Mouse (Mus musculus) liver, embryonic 14.5 days (tissue): ENCODE measurements around the gene Tomm20. TPM values are rescaled to one million over a fixed set of nuclear protein-coding genes. Genes with fewer than 3 reads are reported as not detected.

Source experiments
- ATAC-seq: fragments of 200-750 bp; cut with Nextera tagmentation; 2 replicates; pipeline ENCODE4 v1.8.0; 2017; ENCODE audit warnings: moderate number of reproducible peaks, mild to moderate bottlenecking, moderate library complexity; ENCODE audit not compliant: insufficient read depth
- DNase-seq, 3 experiments: peaks; one replicate each; pipeline ENCODE4 v3.0.0-alpha.2; 2012 to 2013; ENCODE audit warnings: low read depth in 3 of 3, low spot score in 3 of 3
- H3K27ac ChIP-seq: fragments of 300-500 bp; sonication (generic); 2 replicates; pipeline ENCODE4 v1.5.1; 2014; ENCODE audit warnings: moderate library complexity, mild to moderate bottlenecking, control low read depth, inconsistent platforms
- H3K27me3 ChIP-seq: fragments of 300-500 bp; sonication (generic); 2 replicates; pipeline ENCODE4 v1.6.1; 2014; ENCODE audit warnings: mild to moderate bottlenecking, low read length, moderate library complexity; ENCODE audit not compliant: control insufficient read depth, insufficient read depth
- H3K36me3 ChIP-seq: fragments of 300-500 bp; sonication (generic); replicated peaks from 2 replicates; pipeline ENCODE4 v1.6.1; 2014; ENCODE audit warnings: low read depth; ENCODE audit not compliant: control insufficient read depth, insufficient read depth
- H3K4me1 ChIP-seq, 2 experiments: fragments of 200-500 bp in 1 of 2; fragments of 300-500 bp in 1 of 2; sonication (generic) in 1 of 2; replicated peaks; 2 replicates each; pipeline ENCODE4 v1.6.1; 2012 to 2014; ENCODE audit warnings: antibody characterized with exemption in 1 of 2, inconsistent platforms in 1 of 2, low read length in 1 of 2; ENCODE audit not compliant: control insufficient read depth in 2 of 2, insufficient read depth in 2 of 2
- H3K4me2 ChIP-seq: fragments of 300-500 bp; sonication (generic); 2 replicates; pipeline ENCODE4 v1.6.1; 2014; ENCODE audit warnings: low read depth, mild to moderate bottlenecking, control low read depth, moderate library complexity
- H3K4me3 ChIP-seq, 2 experiments: fragments of 200-500 bp in 1 of 2; fragments of 300-500 bp in 1 of 2; sonication (generic) in 1 of 2; 2 replicates each; pipeline ENCODE4 v1.5.1; 2012 to 2014; ENCODE audit warnings: low read depth in 2 of 2, low read length in 2 of 2, mild to moderate bottlenecking in 2 of 2, control low read depth in 1 of 2, inconsistent platforms in 1 of 2, moderate library complexity in 1 of 2; ENCODE audit not compliant: insufficient read depth in 1 of 2
- H3K9ac ChIP-seq: fragments of 300-500 bp; sonication (generic); replicated peaks from 2 replicates; pipeline ENCODE4 v1.6.1; 2014; ENCODE audit warnings: mild to moderate bottlenecking, control low read depth, moderate library complexity
- H3K9me3 ChIP-seq: fragments of 300-500 bp; sonication (generic); 2 replicates; pipeline ENCODE4 v1.6.1; 2016; ENCODE audit warnings: low read length, mixed read lengths; ENCODE audit not compliant: control insufficient read depth
- CTCF ChIP-seq: IDR thresholded peaks from 2 replicates; pipeline ENCODE4 v1.5.1; 2016; ENCODE audit warnings: antibody characterized with exemption, low read depth, control low read depth
- EP300 ChIP-seq: IDR thresholded peaks from 2 replicates; pipeline ENCODE4 v1.6.1; 2016; ENCODE audit warnings: antibody characterized with exemption, low read depth
- WGBS: fragments of 180-500 bp; shearing (Covaris S2); extraction: QIAGEN DNeasy Blood & Tissue Kit; methylation state at CpG from one replicate; pipeline ENCODE4 v1.1.7; 2014; ENCODE audit not compliant: insufficient replicate concordance; 5-methylcytosine and 5-hydroxymethylcytosine counted together
- polyA plus RNA-seq, 2 experiments: library from polyadenylated mRNA; depleted of rRNA in 1 of 2; stranded (reverse) in 1 of 2; unstranded in 1 of 2; fragments of >200 nt; fragmentation: Nextera tagmentation in 1 of 2; extraction: Ambion mirVana in 1 of 2; gene quantifications; 2 replicates each; pipeline versions ENCODE4 v1.2.1 to v1.2.3; 2012 to 2014

The Tomm20 gene
- polyA plus RNA-seq, 2 experiments, result 44.0 to 137 TPM

DNA sequence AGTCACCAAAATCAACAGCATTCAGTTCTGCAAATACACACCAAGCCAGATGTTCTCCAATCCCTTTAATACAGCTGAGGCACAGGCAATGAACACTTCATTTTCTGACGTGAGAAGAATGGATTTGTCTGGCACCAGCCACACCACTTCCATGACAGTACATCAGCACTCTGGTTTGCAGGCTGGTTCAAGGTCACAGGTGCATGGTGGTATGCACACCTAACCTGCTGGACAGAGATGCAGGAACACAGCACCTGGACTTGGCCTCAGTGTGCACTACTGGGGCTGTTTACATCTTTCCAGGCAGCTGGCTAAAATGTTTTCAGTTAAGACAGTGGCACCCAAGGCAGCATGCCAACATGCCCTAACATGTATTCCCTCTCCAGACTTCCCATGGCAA is 13.0 kb downstream of the Tomm20 start:
- DNase-seq, result no peak
- Histone ChIP-seq H3K9me3 (no peaks in the 10 kb centered on the region), H3K4me1 (peaks cover 0 to 8% of the 10 kb centered on the region in 2 experiments; a peak in 2 of 4 replicates), H3K27ac (no peak overlapping the region), H3K36me3 (peaks cover 48% of the 10 kb centered on the region), H3K27me3 (no peaks in the 10 kb centered on the region), H3K9ac (no peak overlapping the region), H3K4me3 (no peak overlapping the region), H3K4me2 (no peak overlapping the region)
- TF ChIP-seq EP300 (no peak), CTCF (no peak)
- ATAC-seq, result no peak
- WGBS, result 71% methylated on average over 1 of the region's 1 CpGs

DNA sequence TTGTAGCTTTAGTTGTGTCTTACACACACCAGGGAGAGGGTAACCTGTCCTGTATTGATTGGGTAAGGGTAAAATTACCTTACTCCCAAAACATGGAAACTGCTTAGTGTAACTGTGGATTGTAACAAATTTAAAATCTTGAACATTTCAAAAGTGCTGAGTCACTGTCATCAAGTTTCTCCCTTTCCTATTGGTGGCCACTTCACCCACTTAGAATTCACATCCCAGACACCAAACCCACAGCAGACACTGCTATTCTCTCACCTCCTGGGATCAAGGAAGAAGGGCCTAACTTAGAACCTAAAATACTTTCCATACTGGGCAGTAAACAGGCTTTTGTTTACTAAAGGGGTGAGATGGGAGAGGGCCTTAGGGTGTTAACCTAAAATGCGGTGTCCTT is 13.4 kb downstream of the Tomm20 start:
- TF ChIP-seq CTCF, result no peak
- TF ChIP-seq EP300, result no peak
- WGBS, result 81% methylated on average over 1 of the region's 1 CpGs
- Histone ChIP-seq H3K9ac (no peak overlapping the region), H3K36me3 (peaks cover 44% of the 10 kb centered on the region), H3K9me3 (no peaks in the 10 kb centered on the region), H3K27me3 (no peaks in the 10 kb centered on the region), H3K27ac (peak overlapping the region; percentile 8; the same call in 1 of the 2 replicates), H3K4me2 (no peak overlapping the region), H3K4me3 (no peak overlapping the region), H3K4me1 (peaks cover 0 to 8% of the 10 kb centered on the region in 2 experiments; a peak in 2 of 4 replicates)
- DNase-seq (no peak), ATAC-seq (no peak)

DNA sequence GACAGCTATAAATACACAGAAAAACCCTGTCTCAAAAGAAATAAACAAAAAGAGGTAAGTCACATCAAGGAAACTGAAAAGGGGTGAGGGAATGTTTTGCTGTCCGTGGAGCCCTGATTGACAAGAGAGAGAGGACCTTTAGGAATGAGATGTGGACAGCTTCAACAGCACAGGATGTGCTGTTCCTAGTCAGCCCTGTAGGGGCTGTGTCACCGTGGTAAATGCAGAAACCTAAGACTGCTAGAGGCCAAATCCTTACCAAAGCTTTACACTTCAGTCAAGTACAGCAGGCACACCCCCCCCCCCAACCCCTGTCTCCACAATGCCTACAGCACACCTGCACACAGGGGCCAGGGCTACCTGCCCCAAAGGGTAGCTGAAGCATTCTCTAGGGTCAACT is 13.9 kb downstream of the Tomm20 start:
- TF ChIP-seq EP300 (no peak), CTCF (peak; percentile 42)
- WGBS, result 24% methylated on average over 2 of the region's 2 CpGs
- Histone ChIP-seq H3K4me2 (no peak overlapping the region), H3K27me3 (no peaks in the 10 kb centered on the region), H3K9me3 (no peaks in the 10 kb centered on the region), H3K9ac (no peak overlapping the region), H3K4me1 (peaks cover 0 to 8% of the 10 kb centered on the region in 2 experiments; a peak in 2 of 4 replicates), H3K27ac (peak overlapping the region; percentile 8; the same call in 1 of the 2 replicates), H3K36me3 (peaks cover 38% of the 10 kb centered on the region), H3K4me3 (no peak overlapping the region)
- DNase-seq (no peak), ATAC-seq (peak; percentile 22; the same call in 1 of the 2 replicates)

DNA sequence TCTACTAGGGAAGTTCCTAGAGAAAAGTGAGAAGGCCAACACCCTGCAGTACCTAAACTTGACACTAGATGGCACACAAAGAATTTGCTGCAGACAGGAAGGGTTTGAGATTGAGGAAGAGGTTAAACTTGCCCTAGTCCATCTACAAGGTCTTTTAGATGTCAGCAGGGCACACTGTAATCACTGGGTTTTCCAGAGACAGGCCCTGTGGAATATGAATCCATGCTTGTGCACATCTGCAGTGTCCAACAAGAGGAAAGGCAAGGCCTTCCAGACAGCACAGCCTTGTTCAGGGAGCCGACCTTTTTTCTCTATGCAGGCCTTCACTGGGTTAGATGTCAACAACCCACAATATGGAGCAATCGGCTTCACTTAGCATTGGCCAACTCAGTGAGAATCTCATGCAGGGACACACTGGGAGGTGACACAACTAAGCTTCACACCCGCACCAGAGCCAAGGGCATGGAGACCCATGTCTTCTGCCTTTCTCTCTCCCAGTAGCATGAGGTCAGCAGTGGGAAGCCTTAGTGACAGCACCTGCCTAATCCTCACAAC is 16.0 kb downstream of the Tomm20 start:
- Histone ChIP-seq H3K36me3 (peaks cover 21% of the 10 kb centered on the region), H3K9ac (no peak overlapping the region), H3K9me3 (no peaks in the 10 kb centered on the region), H3K4me3 (no peak overlapping the region), H3K27me3 (no peaks in the 10 kb centered on the region), H3K4me1 (peaks cover 0 to 8% of the 10 kb centered on the region in 2 experiments; a peak in 2 of 4 replicates), H3K27ac (no peak overlapping the region; the same call in 1 of the 2 replicates), H3K4me2 (no peak overlapping the region)
- no peak for TF ChIP-seq EP300
- peak; percentile 86 for TF ChIP-seq CTCF
- ATAC-seq (peak; percentile 15; the same call in 1 of the 2 replicates), DNase-seq (peak in 2 of 3 experiments; percentile 48 to 49)
- WGBS, result 43% methylated on average over 3 of the region's 3 CpGs

DNA sequence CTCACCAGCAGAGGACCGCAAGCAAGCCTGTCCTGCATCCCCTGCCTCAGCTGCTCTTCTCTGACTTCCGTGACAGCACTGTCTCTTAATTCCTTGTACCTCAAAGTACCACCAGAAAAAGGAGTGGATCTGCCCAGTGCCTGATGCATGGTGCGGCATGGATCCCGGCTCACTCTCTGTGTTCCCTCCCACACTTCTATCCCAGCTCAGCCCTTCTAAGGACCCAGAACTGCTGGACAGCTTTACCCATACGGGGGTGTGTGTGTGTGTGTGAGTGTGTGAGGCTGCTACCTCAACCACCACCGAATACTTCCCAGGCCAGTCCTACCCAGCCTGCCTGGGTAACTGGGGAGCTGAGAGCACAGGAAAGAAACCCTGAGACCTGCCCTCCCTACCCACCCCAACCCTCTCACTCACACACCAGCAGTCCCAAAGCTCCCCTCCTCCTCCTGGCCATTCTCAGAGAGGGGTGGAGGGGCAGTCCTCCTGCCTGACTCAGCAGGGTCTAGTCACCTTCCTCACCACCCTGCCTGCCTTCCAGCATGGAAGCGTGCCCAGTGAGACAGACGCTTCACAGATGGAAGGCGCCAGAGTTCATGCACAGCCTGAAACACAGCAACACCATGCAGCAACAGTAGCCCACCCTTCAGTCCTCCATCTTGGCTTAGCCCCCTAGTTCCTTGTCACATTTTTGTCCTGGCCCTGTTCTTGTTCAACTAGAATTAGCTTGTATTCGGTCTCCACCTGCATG is 16.7 kb downstream of the Tomm20 start:
- TF ChIP-seq EP300, result no peak
- TF ChIP-seq CTCF, result no peak
- Histone ChIP-seq H3K27me3 (no peaks in the 10 kb centered on the region), H3K9ac (no peak overlapping the region), H3K4me1 (peaks cover 0 to 8% of the 10 kb centered on the region in 2 experiments; a peak in 2 of 4 replicates), H3K27ac (no peak overlapping the region), H3K9me3 (no peaks in the 10 kb centered on the region), H3K4me3 (no peak overlapping the region), H3K4me2 (no peak overlapping the region), H3K36me3 (peaks cover 18% of the 10 kb centered on the region)
- 76% methylated on average over 10 of the region's 10 CpGs for WGBS
- no peak for ATAC-seq
- no peak for DNase-seq
